Mouse (Mus musculus) stomach, embryonic 15.5 days (tissue): ENCODE data around the gene Prpf8. TPM values are rescaled to one million over a fixed set of nuclear protein-coding genes. Genes with fewer than 3 reads are reported as not detected.
A peak's percentile ranks its signal among the peaks of the same experiment; 100 is the strongest.

ENCODE experiments used
- ATAC-seq: fragments of 200-750 bp; cut with Nextera tagmentation; 2 replicates; pipeline ENCODE4 v1.8.0; 2017; ENCODE audit warnings: low read depth, moderate number of reproducible peaks, moderate TSS enrichment; ENCODE audit not compliant: insufficient read depth, low FRiP score
- H3K27ac ChIP-seq: fragments of 300-500 bp; sonication (generic); 2 replicates; pipeline ENCODE4 v1.5.1; 2015; ENCODE audit warnings: mild to moderate bottlenecking, inconsistent platforms
- H3K27me3 ChIP-seq: fragments of 300-500 bp; sonication (generic); replicated peaks from 2 replicates; pipeline ENCODE4 v1.6.1; 2015; ENCODE audit warnings: inconsistent platforms
- H3K36me3 ChIP-seq: fragments of 300-500 bp; sonication (generic); 2 replicates; pipeline ENCODE4 v1.6.1; 2015; ENCODE audit warnings: inconsistent platforms
- H3K4me1 ChIP-seq: fragments of 300-500 bp; sonication (generic); 2 replicates; pipeline ENCODE4 v1.6.1; 2015; ENCODE audit warnings: inconsistent platforms
- H3K4me2 ChIP-seq: fragments of 300-500 bp; sonication (generic); 2 replicates; pipeline ENCODE4 v1.6.1; 2015; ENCODE audit warnings: mild to moderate bottlenecking, inconsistent platforms
- H3K4me3 ChIP-seq: fragments of 300-500 bp; sonication (generic); replicated peaks from 2 replicates; pipeline ENCODE4 v1.5.1; 2015; ENCODE audit warnings: inconsistent platforms
- H3K9ac ChIP-seq: fragments of 300-500 bp; sonication (generic); 2 replicates; pipeline ENCODE4 v1.6.1; 2015; ENCODE audit warnings: inconsistent platforms
- H3K9me3 ChIP-seq: fragments of 300-500 bp; sonication (generic); 2 replicates; pipeline ENCODE4 v1.6.1; 2016; ENCODE audit warnings: inconsistent platforms
- WGBS: fragments of 180-500 bp; shearing (Covaris S2); methylation state at CpG from one replicate; pipeline ENCODE4 v1.1.7; 2015; 5-methylcytosine and 5-hydroxymethylcytosine counted together
- polyA plus RNA-seq: library from polyadenylated mRNA; unstranded; fragments of >200 nt; fragmentation: Nextera tagmentation; extraction: Ambion mirVana; gene quantifications from 2 replicates; pipeline ENCODE4 v1.2.1, GENCODE M21; 2015

The Prpf8 gene
- polyA plus RNA-seq, 1 experiment from 2014 or later: 49.9 TPM

DNA sequence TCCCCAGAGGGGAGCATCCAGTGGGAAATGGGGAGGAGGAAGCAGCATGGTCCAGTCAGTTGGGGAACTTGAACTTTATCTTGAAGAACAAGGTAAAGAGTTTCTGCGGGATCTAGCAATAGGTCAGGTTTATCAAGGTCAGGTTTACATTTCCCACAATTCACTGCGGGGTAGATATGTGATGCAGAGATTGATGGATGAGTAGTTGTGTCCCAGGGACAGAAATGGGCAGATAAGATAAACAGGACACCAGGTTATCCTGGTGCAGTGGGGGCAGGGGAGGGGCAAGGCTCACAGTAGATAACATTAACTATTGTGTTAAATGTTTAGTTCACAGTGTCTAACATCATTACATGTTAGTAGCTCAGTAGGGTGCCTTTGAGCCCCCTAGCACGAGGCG is 43.2 kb downstream of the Prpf8 start:
- H3K9me3 ChIP-seq: no peaks in the 10 kb centered on the region
- ATAC-seq: no peak
- H3K4me1 ChIP-seq: peaks cover 9% of the 10 kb centered on the region
- H3K4me3 ChIP-seq: no peak overlapping the region
- no peak overlapping the region for H3K27ac ChIP-seq
- H3K27me3 ChIP-seq: no peaks in the 10 kb centered on the region
- H3K9ac ChIP-seq: no peak overlapping the region
- no peaks in the 10 kb centered on the region for H3K36me3 ChIP-seq
- H3K4me2 ChIP-seq: no peak overlapping the region
- WGBS: 24% methylated on average over 4 of the region's 4 CpGs

DNA sequence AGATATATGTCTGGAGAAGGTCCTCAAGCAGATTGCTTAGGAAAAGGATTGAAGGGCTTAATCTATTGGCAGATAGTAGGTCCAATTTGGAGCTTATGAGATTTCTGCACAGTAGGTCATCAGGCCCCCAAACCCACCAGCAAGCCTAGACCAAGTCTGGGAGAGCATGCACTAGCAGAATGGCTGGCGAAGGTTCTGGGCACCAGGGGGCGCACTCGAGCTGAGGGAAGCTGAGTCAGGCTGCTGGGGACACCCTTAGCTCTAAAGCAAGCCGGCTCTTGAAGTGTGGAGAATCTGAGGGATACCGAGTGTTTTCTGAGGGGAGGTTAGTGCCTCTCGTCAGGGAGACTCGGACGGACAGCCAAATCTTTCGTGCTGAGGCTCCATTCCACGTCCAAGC is 43.7 kb downstream of the Prpf8 start:
- Histone ChIP-seq H3K9me3 (no peaks in the 10 kb centered on the region), H3K9ac (peak overlapping the region; percentile 64; the same call in 1 of the 2 replicates), H3K4me2 (peak overlapping the region; percentile 98), H3K36me3 (no peaks in the 10 kb centered on the region), H3K27ac (peak overlapping the region; percentile 45; the same call in 1 of the 2 replicates), H3K4me3 (peak overlapping the region; percentile 58), H3K4me1 (peaks cover 14% of the 10 kb centered on the region), H3K27me3 (no peaks in the 10 kb centered on the region)
- peak; percentile 42; the same call in 1 of the 2 replicates for ATAC-seq
- under 1% methylated on average over 10 of the region's 10 CpGs for WGBS

DNA sequence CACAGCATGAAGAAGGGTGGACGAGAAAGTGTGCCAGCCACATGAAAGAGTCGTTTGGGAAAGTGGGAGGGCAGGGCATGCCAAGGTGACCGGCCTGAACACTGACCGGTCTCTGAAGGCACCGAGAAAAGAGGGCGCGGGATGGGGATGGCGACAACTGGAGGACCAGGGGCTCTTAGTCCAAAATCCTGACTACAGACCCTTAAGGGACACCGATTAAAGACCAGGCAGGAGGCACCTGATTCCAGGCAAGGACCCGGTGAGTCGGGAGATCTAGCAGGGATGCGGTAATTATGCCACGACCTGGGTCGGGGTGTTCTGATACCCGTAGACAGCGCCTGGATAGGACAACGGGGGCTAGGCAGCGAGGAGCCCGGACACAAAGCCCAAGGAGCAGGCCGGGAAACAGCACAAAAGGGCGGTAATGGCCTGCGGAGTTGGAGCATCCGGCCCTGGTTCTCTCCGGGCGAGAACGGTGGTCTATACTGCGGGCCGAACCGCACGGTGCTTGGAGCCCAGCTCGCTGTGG is 44.3 kb downstream of the Prpf8 start:
- no peak for ATAC-seq
- Histone ChIP-seq H3K36me3 (no peaks in the 10 kb centered on the region), H3K9me3 (no peaks in the 10 kb centered on the region), H3K9ac (peak overlapping the region; percentile 64), H3K4me3 (peak overlapping the region; percentile 58), H3K4me2 (peak overlapping the region; percentile 98), H3K27me3 (no peaks in the 10 kb centered on the region), H3K27ac (peak overlapping the region; percentile 45; the same call in 1 of the 2 replicates), H3K4me1 (peaks cover 14% of the 10 kb centered on the region)
- WGBS: under 1% methylated on average over 31 of the region's 31 CpGs

DNA sequence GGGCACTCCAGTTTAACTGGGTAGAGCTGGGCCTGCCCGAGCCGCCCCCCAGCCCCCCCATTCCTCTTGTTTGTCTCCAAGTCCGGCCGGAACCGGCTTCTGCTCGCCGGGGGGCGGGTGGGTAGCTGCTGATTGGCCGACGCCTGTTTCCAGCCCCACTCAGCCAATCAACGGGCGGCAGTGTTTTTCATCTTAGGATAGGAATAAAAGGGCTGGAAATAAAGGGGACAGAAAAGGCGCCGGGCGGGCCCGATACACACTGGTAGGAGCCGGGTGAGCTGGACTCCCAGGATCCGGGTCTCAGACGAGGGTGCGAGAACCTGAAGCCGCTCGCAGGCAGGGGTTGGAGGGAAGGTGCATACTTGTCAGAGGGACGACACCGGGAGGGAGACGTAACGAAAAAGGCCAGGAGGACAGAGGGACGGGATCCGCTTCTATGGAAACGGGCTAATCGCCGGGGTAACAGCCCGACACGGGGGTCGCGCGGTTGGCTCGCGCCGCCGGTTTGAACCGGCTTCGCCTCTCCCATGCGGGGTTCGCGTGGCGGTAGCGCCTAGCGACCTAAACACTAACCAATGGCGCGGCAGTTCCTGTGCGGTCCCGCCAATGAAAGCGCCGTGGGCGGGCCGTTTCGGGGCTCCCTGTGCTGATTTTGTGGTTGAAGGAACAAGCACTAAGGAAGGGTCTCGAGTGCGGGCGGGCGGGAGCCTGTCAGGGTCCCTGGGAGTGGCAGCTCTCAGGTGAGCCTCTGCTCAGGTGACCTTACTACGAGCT is 45.0 kb downstream of the Prpf8 start, which contains the start of gene Slc43a2:
TSS of gene Slc43a2 (plus strand) at position 226 of the 774 bp plus-strand sequence.
- peaks cover 14% of the 10 kb centered on the region for H3K4me1 ChIP-seq
- no peaks in the 10 kb centered on the region for H3K36me3 ChIP-seq
- no peaks in the 10 kb centered on the region for H3K27me3 ChIP-seq
- peak within 1 kb of the TSS; percentile 64 for H3K9ac ChIP-seq
- no peaks in the 10 kb centered on the region for H3K9me3 ChIP-seq
- ATAC-seq: peak; percentile 86
- WGBS: under 1% methylated on average over 62 of the region's 62 CpGs
- peak within 1 kb of the TSS; percentile 81 for H3K27ac ChIP-seq
- peak within 1 kb of the TSS; percentile 98 for H3K4me2 ChIP-seq
- H3K4me3 ChIP-seq: peak within 1 kb of the TSS; percentile 58

DNA sequence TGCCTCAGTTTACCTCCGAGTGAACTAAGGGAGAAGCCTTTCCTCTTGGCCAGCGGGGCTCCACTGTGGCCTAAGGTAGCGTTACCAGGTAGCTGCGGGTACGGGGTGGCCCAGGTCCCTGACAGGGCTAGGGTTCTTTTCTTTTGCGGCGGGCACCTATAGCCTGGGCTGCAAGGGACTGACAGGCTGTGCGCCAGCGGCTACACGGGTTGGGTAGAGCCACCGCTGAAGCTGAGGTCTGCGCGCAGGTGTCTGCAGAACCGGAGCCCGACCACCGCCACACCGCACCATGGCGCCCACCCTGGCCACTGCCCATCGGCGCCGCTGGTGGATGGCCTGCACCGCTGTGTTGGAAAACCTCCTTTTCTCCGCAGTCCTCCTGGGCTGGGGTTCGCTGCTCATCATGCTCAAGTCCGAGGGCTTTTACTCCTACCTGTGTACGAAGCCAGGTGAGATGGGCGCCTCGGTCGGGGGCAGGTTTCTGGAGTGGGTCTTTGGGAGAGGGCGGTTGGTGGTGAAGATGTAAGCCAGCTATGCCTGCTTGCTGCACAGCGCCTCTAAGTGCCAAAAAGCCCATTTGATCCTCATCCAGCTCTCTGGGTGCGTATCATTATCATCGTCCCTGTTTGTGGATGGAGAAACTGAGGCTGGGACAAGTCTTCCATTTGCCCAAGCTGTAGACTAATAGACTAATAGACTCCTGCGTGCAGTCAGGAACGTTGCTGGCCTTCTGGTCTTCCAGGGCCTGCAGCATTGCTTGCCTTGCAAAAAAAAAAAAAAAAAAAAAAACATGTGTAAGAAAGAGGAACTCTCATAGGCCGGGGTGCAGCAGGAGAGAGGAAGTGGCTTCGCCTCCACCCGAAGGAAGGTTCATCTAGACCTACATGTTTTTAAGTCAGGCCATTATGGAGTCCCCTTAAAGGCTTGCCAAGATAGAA is 46.0 kb downstream of the Prpf8 start:
- ATAC-seq: 0 out of 2 replicates have a peak, but pooled peaks have one; percentile 20
- no peaks in the 10 kb centered on the region for H3K27me3 ChIP-seq
- peak overlapping the region; percentile 34 for H3K9ac ChIP-seq
- no peaks in the 10 kb centered on the region for H3K9me3 ChIP-seq
- H3K4me2 ChIP-seq: peak overlapping the region; percentile 98
- WGBS: 14% methylated on average over 38 of the region's 38 CpGs
- no peaks in the 10 kb centered on the region for H3K36me3 ChIP-seq
- H3K4me1 ChIP-seq: peaks cover 15% of the 10 kb centered on the region
- H3K27ac ChIP-seq: peak overlapping the region; percentile 64; the same call in 1 of the 2 replicates
- peak overlapping the region; percentile 58 for H3K4me3 ChIP-seq

DNA sequence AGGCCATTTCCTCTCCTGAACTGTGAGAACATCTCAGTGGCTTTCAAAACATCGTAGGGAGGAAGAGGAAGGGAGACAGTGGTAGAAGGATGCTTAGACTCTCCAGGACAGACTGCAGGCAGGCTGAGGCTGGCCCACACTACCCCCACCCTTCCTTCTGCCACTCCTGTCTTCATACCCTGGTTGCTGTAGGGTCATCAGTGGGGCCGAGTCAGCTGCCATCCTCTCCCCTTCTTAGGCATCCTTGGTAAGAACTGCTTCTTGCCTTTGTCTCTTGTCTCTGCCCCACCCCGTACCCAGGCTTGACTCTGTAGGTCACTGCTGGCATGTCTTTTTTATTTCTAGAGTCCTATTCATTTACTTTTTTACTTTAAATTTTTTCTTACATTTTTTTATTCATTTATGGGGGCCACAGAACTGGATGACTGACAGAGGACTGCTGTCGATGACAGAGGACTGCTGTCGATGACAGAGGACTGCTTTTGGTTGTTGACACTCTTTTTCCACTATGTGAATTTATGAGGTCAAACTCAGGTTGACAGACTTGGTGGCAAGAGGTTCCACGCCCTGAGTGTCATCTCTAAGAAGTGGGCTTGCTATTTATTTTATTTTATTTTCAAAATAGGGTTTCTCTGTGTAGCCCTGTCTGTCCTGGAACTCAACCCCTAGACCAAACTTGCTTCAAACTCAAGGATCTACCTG is 46.8 kb downstream of the Prpf8 start:
- H3K4me1 ChIP-seq: peaks cover 19% of the 10 kb centered on the region
- no peaks in the 10 kb centered on the region for H3K9me3 ChIP-seq
- no peaks in the 10 kb centered on the region for H3K36me3 ChIP-seq
- H3K4me3 ChIP-seq: no peak overlapping the region
- no peak overlapping the region for H3K9ac ChIP-seq
- WGBS: 69% methylated on average over 6 of the region's 6 CpGs
- H3K27me3 ChIP-seq: no peaks in the 10 kb centered on the region
- ATAC-seq: no peak
- peak overlapping the region; percentile 64; the same call in 1 of the 2 replicates for H3K27ac ChIP-seq
- H3K4me2 ChIP-seq: peak overlapping the region; percentile 25; the same call in 1 of the 2 replicates

DNA sequence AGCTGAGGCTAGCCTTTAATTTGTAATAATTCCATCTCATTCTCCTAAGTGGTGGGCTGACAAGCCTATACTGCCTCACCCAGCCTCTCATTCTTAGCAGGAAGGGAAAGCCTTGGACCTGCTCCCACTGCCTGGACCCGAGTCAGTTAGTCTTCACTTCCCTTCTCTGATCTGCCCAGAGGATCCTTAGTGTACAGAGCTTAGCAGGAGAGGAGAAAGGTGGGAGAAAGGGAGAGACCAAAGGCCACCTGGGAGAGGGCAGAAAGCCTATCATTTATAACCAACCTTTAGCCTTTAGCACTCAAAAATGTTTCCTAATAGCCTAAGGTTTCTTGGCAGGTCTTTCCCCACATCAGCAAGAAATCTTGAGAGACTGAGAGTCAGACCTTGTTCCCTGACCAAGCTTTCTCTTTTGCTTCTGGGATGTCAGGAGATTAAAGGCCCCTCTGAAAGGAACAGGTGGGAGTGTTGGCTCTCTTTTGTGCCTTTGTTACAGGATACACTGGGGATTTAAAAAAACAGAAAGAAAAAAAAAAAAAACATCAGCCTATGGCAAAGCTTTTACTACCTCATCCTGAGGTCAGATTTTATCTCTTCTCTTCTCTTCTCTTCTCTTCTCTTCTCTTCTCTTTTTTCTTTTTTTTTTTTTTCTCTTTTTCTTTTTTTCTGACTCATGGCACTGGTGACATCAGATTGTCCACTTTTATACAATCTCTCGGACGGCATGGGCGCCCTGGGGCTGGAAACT is 47.8 kb downstream of the Prpf8 start:
- Histone ChIP-seq H3K9ac (no peak overlapping the region), H3K4me2 (no peak overlapping the region), H3K27me3 (no peaks in the 10 kb centered on the region), H3K27ac (no peak overlapping the region), H3K36me3 (no peaks in the 10 kb centered on the region), H3K9me3 (no peaks in the 10 kb centered on the region), H3K4me3 (no peak overlapping the region), H3K4me1 (peaks cover 19% of the 10 kb centered on the region)
- ATAC-seq: no peak
- WGBS: 47% methylated on average over 4 of the region's 4 CpGs

DNA sequence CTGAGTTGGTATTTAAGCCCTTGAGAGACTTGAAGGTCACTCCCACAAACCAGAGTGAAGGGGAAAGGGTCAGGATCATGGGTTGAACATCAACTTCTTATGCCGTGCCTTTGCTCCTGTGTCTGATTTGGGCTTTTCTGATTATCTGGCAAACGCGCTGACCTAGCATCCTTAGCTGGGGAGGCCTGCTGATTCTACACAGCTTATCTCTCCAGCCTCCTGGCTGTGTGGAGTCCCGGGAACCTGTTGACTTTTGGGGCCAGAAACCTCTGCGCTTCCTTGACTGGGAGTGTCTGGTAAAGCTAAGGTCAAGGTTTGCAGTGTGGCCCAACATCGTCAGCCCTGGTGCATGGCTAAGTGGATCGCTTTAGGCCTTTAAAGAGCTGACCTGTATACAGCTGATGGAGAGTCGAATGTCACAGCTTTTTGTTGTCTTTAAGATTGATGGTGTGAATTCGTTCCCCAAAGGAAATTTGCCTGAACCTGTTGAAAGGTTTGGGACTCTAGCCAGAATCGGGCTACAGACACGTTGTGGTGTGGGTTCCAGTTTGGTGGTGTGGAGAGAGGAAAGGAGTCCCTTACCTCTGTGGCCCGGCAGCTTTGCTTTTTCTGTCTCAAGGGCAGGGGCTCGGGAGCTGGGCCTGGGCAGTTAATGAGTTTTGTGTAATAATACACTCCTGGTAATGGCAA is 48.6 kb downstream of the Prpf8 start:
- H3K36me3 ChIP-seq: no peaks in the 10 kb centered on the region
- 35% methylated on average over 13 of the region's 13 CpGs for WGBS
- no peaks in the 10 kb centered on the region for H3K27me3 ChIP-seq
- 0 out of 2 replicates have a peak overlapping the region, but pooled peaks have one; percentile 11 for H3K27ac ChIP-seq
- H3K4me1 ChIP-seq: peaks cover 19% of the 10 kb centered on the region
- no peak overlapping the region for H3K9ac ChIP-seq
- H3K9me3 ChIP-seq: no peaks in the 10 kb centered on the region
- H3K4me2 ChIP-seq: no peak overlapping the region
- H3K4me3 ChIP-seq: no peak overlapping the region
- no peak for ATAC-seq

DNA sequence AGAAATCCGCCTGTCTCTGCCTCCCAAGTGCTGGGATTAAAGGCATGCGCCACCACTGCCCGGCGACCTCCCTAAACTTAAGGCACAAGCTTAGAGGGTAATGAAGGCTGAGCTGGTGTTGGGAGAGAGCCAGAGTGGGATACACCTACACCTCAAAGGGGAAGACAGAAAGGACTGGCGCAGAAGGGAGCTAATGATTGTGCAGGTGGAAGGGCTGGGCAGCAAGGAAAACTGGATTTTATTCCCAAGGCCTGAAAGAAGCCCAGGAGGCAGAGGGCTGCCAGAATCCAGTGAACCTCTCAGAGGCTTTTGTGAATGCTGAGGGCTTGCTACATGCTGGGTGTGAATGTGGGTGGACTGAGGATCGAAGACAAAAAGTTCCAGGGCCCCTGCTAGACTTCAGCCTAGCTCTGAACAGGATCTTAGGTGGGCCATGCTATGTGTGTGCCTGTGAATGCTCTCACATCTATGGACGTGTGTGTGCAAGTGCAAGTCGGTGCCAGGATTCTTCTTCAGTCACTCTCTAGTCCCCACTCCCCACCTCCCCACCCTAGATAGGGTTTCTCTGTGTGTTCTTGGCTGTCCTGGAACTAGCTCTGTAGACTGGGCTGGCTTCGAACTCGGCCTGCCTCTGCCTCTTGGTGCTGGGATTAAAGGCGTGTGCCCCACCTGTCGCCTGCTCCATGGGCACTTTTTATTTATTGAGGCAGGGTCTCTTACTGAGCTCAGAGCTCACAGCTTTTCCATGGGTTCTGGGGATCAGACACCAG is 49.8 kb downstream of the Prpf8 start:
- Histone ChIP-seq H3K4me1 (peaks cover 19% of the 10 kb centered on the region), H3K9ac (no peak overlapping the region), H3K27ac (no peak overlapping the region), H3K27me3 (no peaks in the 10 kb centered on the region), H3K4me2 (no peak overlapping the region), H3K36me3 (no peaks in the 10 kb centered on the region), H3K9me3 (no peaks in the 10 kb centered on the region), H3K4me3 (no peak overlapping the region)
- 86% methylated on average over 12 of the region's 12 CpGs for WGBS
- ATAC-seq: no peak

DNA sequence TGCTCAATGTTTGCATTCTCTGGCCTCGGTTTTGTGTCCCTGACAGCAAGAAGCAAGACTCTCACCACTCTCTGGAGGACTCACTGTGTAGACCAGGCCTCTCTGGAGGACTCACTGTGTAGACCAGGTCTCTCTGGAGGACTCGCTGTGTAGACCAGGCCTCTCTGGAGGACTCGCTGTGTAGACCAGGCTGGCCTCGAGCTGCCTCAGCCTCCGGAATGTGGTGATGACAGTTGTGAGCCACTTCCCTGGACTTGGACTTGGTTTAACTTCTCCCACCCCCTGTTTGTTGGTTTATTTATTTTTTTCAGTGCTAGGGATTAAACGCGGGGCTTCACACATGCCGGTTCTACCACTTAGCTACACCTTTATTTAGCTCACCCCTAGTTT is 50.4 kb downstream of the Prpf8 start:
- ATAC-seq: no peak
- H3K9me3 ChIP-seq: no peaks in the 10 kb centered on the region
- 86% methylated on average over 8 of the region's 8 CpGs for WGBS
- H3K4me2 ChIP-seq: no peak overlapping the region
- H3K4me1 ChIP-seq: peaks cover 19% of the 10 kb centered on the region
- no peak overlapping the region for H3K4me3 ChIP-seq
- H3K27me3 ChIP-seq: no peaks in the 10 kb centered on the region
- no peak overlapping the region for H3K27ac ChIP-seq
- H3K36me3 ChIP-seq: no peaks in the 10 kb centered on the region
- H3K9ac ChIP-seq: no peak overlapping the region
